Mouse (Mus musculus): Measurements from ENCODE around the gene Asb18.

Gene Asb18

DNA sequence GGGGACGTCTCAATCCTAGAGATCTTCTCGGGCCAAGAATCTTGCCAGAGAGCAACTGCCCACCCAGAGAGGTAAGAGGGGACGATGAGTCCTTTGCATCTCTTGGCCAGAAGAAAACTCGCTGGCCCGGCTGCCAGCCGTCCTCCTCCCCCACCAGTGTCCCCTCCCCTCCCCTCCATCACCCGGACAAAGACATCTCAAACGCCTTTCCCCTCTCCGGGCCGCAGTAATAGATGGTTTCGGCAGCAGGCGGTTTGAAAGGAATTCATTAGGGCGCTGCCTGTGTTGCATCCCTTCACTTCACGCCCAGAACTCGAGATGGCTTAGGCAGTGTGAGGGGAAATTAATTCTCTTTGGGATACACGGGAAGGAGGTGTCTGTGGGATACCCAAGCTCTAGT, 81.8 kb downstream of the Asb18 start:
- DNase-seq (ENCODE audit: low spot score) = no peak

GRCm38 (mm10) chr1:89932021-89932423, 82.4 kb downstream of the Asb18 start:
- no peak for DNase-seq (ENCODE audit: low spot score)

DNA sequence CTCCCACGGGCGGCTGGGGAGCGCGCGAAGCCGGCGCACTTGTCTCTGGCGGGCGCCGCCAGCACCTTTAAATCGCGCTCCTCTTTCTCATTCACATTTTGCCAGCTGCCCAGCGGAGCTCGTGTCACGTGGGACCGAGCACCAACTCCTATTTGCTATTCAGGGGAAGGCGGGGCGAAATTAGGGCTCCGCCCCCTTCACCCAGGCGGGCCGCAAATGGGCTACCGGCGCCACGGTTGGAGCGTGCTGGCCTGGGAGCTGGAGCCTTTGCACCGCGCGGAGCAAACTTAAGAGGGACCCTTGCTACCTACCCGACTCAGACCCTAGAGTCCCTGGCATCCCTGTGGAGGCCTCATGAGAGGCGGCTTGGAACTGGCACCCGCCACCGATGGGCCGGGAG, 83.3 kb downstream of the Asb18 start, which contains the start of gene Gbx2:
TSS of gene Gbx2 (minus strand) at position 60 of the 400 bp plus-strand sequence.
- no peak for DNase-seq (ENCODE audit: low spot score)

DNA sequence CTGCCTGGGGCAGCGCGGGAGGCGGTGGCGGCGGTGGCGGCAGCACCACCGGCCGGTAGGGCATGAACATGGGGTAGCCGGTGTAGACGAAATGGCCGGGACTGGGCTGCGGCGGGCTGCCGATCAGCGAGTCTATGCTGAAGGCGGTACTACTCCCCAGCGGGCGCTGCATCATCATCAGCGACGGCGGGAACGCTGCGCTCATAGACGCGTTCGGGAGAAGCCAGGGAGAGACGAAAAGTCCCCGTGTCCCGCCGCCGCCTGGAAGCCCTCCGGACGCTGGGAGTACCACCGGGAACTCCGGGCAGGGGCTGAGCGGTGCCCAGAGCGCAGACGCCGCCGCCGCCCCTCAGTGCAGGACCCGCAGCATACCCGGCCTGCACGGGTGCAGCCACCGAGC, 83.9 kb downstream of the Asb18 start:
- DNase-seq (ENCODE audit: low spot score) = no peak

- DNase-seq (ENCODE audit: low spot score) = no peak
These were observed 84.6 kb downstream of the Asb18 start for GRCm38 (mm10) chr1:89929721-89930505.

GRCm38 (mm10) chr1:89929181-89929580, 85.3 kb downstream of the Asb18 start:
- DNase-seq (ENCODE audit: low spot score) = no peak

- no peak for DNase-seq (ENCODE audit: low spot score)
These were observed 85.8 kb downstream of the Asb18 start for GRCm38 (mm10) chr1:89928676-89929075.

DNA sequence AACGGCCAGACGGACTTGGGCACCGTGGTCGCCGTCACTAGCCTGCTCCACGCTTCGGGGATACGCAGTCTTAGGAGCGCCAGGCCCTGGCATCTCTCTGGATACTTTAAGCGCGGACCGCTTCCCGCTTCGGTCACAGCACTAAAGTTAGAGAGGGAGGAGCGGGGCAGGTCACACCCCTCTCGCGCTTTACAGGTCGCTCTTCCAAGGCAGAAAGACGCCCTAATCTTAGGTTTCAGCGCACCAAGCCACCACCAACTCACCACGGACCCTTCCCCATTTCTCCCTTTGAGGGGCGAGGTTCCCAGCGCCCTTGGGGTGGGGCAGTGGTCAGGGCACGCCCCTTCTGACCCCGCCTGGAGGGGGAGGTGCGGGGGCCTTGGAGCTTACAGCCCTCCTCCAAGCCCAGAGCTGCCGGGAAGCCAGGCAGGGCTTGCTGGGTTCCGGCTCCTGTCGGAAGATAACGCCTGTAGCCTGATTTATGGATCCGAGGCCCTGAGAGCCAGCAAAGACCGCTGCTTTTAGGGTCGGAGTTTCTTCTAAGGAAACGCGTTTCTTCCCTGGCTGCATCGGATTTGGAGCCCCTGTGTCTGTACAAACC, 87.3 kb downstream of the Asb18 start:
- DNase-seq (ENCODE audit: low spot score) = no peak

DNA sequence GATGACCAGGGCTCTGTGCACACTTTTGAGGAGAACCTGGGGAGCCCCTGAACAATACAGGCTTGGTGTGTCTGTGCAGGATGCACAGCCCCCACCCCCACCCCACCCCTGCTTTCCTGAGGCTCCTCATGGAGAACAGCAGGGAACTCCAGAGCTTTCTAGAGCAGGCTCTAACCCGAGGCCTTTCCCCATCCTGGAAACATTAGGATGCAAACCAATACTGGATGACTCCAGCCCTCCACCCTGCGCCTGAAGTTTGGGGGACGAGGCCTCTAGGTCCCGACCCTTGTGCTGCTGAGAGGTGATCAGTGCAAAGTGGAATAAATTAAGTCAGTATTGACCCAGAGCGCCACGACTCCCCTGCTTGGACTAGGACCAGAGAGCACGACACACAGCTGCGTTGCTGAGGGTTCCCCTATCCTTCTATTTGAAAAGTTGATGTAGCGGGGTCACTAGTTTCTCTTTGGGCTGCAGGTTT, 87.8 kb downstream of the Asb18 start:
- DNase-seq (ENCODE audit: low spot score) = no peak

- no peak for DNase-seq (ENCODE audit: low spot score)
These were observed 88.8 kb downstream of the Asb18 start for GRCm38 (mm10) chr1:89925501-89926190.

DNA sequence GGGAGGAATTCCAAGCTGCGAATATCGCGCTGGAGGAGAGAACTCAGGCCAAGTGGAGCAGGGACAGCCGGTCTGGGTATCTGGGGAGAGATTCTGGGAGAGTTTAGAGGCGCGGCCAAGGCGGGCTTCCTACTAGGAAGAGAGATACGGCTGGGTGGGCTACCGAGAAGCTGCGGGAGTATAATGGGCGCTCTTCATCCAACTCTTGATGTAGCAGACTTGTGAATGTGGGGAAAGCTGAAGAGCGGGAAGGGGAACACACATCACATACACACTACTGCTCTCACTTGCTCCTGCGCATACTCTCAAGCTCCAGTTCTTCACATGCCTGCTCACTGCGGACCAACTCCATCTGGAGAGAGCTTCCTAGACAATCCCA, 90.8 kb downstream of the Asb18 start:
- DNase-seq (ENCODE audit: low spot score) = no peak

DNA sequence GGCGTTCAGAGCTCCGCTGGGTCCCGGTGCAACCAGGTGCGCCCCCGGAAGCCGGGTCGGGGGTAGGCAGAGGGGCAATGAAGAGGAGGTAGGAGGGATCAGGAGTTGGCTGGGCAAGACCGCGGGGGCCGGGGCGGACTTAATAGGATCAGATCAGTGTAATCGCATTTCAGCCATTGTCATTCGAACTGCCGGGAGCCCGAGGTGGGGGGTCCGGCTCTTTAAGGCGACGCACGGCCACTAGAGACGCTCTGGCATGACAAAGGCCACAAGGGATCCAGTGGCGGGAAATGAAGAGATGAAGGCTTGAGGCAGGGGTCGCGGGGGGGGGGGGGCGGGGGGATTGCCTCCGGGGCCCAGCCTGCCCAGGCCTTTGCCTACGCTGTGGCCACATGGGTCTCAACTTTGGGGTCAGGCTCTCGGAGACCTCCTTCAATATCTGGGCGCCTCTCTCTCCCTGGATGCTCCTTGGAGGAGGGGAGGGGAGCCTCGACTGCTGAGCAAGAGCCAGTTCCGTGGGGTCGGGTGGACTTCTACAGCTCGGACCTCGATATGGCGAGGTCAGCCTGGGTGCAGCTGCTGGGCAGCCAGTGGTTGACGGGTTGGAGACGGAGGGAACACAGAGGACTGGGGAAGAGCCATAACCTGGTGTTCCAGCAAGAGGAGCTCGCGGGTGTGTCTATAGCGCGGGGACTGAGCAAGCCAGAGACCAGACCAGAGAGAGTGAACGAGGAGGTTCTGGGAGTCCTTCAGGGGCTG, 91.4 kb downstream of the Asb18 start:
- no peak for DNase-seq (ENCODE audit: low spot score)

DNA sequence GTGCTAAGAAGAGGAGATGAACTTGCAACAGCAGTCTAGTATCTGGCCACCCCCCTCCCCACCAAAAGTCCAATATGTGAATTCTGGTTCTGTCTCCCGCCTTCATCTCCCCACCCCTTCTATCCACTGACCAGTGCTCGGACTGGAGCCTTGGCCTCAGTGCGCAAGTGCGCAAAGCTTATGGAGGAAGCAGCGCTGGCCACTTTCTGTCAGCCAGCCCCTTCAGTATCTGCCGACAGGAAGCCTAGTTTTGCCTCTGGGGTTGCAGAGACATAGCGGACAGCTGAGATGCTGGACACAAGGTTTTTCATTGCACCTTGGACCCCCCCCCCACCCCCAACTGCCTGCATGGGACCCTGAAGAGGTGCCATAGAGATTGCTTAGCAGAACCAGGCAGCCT, 92.2 kb downstream of the Asb18 start:
- DNase-seq (ENCODE audit: low spot score) = no peak

- no peak for DNase-seq (ENCODE audit: low spot score)
These were observed 92.7 kb downstream of the Asb18 start for GRCm38 (mm10) chr1:89921806-89922205.

DNA sequence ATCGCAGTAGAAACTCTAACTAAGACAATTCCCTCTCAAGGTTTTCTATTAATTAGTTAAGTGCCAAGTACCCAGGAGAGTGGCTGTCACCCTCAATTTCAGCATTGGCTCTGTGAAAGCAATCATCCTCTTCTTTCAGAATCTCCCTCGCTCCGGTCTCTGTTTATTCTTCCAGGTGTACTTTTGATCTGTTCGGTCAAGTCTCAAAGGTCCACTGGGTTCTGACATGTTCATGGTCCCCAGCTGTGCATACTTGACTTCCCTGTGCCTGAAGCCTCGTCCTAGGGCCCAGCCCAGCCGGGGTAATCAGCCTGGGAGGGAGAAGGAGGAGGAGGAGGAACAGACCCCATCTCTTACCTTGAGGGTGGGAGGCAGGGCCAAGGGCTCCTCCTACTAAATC, 95.3 kb downstream of the Asb18 start:
- DNase-seq (ENCODE audit: low spot score) = no peak

GRCm38 (mm10) chr1:89918111-89918510, 96.4 kb downstream of the Asb18 start:
- DNase-seq (ENCODE audit: low spot score) = no peak

DNA sequence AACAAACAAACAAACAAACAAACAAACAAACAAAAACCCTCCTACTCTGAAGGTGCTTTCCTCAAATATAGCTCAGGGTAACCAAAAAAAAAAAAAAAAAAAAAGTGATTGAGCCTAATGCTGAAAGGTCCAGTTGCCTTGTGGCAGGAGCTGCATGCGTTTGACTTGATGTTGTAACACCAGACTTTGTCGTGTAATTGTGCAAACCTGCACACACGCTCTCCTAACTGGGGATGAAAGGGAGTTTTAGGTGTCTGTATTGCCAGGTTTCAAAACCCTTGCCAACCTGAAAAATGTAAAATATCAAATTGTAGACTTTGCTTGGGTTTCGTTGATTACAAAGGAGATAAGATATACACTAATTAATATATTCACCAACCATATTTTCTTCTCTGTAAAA, 100.9 kb downstream of the Asb18 start:
- no peak for DNase-seq (ENCODE audit: low spot score)

DNA sequence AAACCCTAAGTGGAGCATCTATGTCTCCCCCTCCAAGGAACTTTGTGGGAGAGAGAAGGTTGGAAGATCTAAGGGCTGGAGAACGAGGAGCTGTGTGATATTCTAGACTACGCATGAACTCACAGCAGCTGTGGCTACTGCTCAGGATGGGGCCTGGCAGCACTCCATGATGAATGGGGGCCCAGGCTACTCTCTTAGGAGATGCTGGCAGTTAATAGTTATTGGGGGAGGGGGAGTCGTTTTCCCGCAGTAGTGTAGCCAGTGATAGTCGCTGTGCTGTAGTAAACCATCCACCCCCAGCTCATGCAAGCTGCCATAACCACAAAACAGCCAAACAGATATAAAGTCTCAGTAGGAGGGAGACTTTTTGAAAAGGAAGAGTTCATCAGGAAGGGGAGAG, 102.1 kb downstream of the Asb18 start:
- no peak for DNase-seq (ENCODE audit: low spot score)

GRCm38 (mm10) chr1:89909796-89910195, 104.7 kb downstream of the Asb18 start:
- DNase-seq (ENCODE audit: low spot score) = no peak

GRCm38 (mm10) chr1:89902641-89903040, 111.8 kb downstream of the Asb18 start:
- no peak for DNase-seq (ENCODE audit: low spot score)

- no peak for DNase-seq (ENCODE audit: low spot score)
These were observed 112.2 kb downstream of the Asb18 start for GRCm38 (mm10) chr1:89902236-89902635.

GRCm38 (mm10) chr1:89901381-89901780, 113.1 kb downstream of the Asb18 start:
- no peak for DNase-seq (ENCODE audit: low spot score)

Data from urinary bladder, postnatal 10 days (tissue).